Mouse (Mus musculus) common myeloid progenitor, adult 5-6 weeks (primary cell): ENCODE results near the gene Entpd1. TPM values are rescaled to one million over a fixed set of nuclear protein-coding genes. Genes with fewer than 3 reads are reported as not detected.

Experiments used
- ATAC-seq: replicated peaks from 2 replicates; pipeline ENCODE4 v1.8.0; 2016; ENCODE audit warnings: low read depth, mild to moderate bottlenecking, moderate TSS enrichment, inconsistent platforms; ENCODE audit not compliant: poor library complexity, severe bottlenecking
- total RNA-seq: library from RNA; stranded (forward); fragments of 200-1000, 187-1606 nt; gene quantifications from 2 replicates; pipeline ENCODE4 v1.2.3, GENCODE M21; 2017

Gene Entpd1
- total RNA-seq, 1 experiment from 2014 or later = 7.8 TPM

GRCm38 (mm10) chr19:40621616-40622015, 9.4 kb downstream of the Entpd1 start:
- 0 out of 2 replicates have a peak, but pooled peaks have one; percentile 45 for ATAC-seq

GRCm38 (mm10) chr19:40625935-40626334, 13.8 kb downstream of the Entpd1 start:
- no peak for ATAC-seq

- ATAC-seq = peak; percentile 63
Observed at GRCm38 (mm10) chr19:40628950-40629349, 16.8 kb downstream of the Entpd1 start.

GRCm38 (mm10) chr19:40630096-40630495, 17.9 kb downstream of the Entpd1 start:
- ATAC-seq = 0 out of 2 replicates have a peak, but pooled peaks have one; percentile 36

DNA sequence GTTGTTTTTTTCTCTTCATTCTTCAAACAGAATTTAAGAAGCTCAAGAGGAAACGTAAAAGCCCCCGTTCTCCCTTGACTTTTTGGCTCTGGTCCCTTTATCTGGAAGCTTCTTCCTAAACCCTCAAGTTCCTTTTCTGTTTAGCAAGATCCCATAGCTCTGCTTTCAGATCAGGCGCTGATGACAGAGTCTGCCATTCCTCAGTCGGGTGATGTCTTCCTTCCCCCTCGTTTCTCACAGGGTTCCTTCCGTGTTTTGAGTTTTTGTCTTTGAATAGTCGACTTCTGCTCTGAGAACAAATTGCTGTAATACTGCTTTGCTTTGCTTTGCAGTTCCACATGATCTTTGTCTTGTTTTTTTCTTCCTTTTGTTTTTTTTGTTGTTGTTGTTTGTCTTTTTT, 18.4 kb downstream of the Entpd1 start:
- peak; percentile 42 for ATAC-seq

DNA sequence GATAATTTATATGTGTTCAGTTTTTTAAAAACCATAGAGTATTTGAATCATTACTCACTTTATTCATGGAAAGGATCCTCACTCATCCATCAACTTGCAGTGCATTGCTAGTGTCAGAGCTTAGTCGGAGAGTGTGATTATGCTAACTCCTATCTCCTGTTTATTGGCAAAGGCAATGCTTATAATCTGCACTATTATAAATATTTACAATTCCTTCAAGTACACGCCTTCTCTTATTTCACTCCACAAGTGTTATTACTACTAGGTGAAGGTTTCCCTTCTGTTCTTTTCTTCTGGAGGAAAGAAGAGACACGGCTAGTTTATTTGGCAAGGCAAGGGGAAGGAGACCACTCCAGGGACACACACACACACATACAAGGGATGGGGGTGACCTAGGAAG, 20.0 kb downstream of the Entpd1 start:
- no peak for ATAC-seq

DNA sequence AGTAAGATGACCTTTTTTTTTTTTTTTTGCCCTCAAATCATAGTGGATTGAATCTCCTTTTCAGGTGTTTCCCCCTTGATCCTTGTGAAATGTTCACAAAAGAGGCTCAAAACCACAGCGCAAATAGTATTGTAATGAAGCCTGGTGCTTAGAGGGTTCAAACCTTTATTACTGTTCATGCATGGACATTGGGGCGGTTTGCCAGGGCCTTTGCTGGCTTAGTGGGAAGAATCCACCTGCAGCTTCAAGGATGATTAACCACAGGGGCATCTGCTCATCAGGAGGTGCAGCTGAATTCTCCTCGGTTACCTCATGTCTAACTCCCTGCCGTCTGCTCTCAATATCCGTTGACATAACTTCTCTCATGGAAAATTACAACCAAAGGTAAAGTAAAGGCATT, 20.5 kb downstream of the Entpd1 start:
- ATAC-seq = no peak

DNA sequence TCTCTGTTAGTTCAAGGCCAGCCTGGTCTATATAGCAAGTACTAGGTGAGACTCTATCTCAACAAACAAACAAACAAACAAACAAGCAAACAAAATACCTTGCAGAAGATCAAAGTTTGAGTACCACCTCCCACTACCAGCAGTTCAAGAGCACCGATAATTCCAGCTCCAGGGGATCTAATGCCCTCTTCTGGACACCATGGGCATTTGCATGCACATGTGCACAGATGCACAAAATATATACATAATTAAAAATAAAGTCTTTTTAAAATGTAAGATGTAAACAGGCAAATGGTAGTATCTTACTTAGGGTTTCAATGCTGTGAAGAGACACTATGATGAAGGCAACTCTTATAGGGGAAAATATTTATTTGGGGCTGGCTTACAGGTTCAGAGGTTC, 21.0 kb downstream of the Entpd1 start:
- no peak for ATAC-seq

- ATAC-seq = peak; percentile 49; the same call in 1 of the 2 replicates
Observed at GRCm38 (mm10) chr19:40637091-40637490, 24.9 kb downstream of the Entpd1 start.

DNA sequence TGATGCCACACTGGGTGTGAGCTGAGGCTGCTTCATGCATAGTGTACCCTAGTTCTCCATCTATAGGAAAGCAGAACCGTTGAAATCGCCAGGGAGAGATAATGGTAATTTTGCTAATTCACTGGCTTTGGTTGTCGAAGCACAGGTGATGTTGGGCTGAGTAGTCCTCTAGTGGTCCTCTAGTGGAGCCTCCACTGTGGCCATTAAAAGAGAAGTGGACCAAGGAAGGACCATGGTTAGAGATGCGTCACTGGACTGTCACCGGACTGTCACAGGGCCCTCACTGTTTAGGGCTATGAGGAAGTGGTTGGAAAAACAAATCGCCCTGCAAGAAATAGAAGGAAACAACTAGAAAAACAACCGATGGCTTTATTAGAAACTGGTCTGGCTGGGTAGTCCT, 25.4 kb downstream of the Entpd1 start:
- peak; percentile 40 for ATAC-seq

DNA sequence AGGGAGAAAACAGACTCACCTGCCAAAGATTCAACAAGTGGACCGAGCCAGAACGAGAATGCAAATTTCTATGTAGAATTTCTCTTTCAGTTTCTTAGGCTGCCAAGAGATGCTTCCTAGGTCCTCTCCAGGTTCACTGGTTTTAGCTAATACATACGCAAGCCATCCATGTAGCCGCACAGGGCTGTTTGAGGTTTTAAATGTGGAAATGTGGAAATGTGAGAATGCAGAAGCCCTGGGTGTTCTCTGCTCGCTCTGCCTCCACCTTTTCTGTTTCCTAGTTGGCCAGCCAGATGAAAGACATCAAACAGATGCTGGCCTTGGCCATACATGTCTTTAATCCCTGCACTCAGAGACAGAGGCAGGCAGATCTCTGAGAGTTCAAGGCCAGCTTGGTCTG, 26.4 kb downstream of the Entpd1 start:
- ATAC-seq = no peak

GRCm38 (mm10) chr19:40639729-40640304, 27.7 kb downstream of the Entpd1 start:
- ATAC-seq = peak; percentile 55

DNA sequence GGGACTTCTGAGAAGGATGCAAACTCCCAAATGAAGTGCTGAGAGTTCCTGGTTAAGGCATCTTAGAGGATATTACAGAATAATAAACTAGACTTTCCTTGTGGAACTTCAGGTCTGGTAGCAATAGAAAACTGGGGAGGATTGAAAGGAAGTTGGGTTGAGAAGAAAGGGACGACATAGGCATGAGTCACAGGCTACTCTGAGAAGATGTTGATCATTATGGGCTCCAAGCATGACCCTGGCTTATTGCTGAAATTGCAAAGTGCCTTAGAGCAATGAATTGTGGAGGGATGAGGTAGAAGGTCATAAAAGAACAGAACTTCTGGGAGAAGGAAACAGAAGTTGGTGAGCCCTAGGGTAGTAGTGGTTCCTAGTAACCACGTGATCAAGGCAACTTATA, 28.6 kb downstream of the Entpd1 start:
- ATAC-seq = no peak

GRCm38 (mm10) chr19:40643846-40644245, 31.7 kb downstream of the Entpd1 start:
- no peak for ATAC-seq

- no peak for ATAC-seq
Observed at GRCm38 (mm10) chr19:40646379-40646778, 34.2 kb downstream of the Entpd1 start.

GRCm38 (mm10) chr19:40647319-40648158, 35.4 kb downstream of the Entpd1 start:
- peak; percentile 68 for ATAC-seq

GRCm38 (mm10) chr19:40650090-40650489, 37.9 kb downstream of the Entpd1 start:
- peak; percentile 81 for ATAC-seq

GRCm38 (mm10) chr19:40656207-40656606, 44.0 kb downstream of the Entpd1 start:
- no peak for ATAC-seq

GRCm38 (mm10) chr19:40658281-40658680, 46.1 kb downstream of the Entpd1 start:
- ATAC-seq = no peak

GRCm38 (mm10) chr19:40658935-40659334, 46.8 kb downstream of the Entpd1 start:
- ATAC-seq = no peak

GRCm38 (mm10) chr19:40659651-40660478, 47.7 kb downstream of the Entpd1 start:
- peak; percentile 45 for ATAC-seq
